Mouse (Mus musculus) heart, postnatal 0 days (tissue): ENCODE measurements around the gene Ninj1.

ENCODE experiments used
- CTCF ChIP-seq: IDR thresholded peaks from 2 replicates; pipeline ENCODE4 v1.5.1; 2016; ENCODE audit warnings: antibody characterized with exemption, control low read depth, low read depth
- EP300 ChIP-seq: IDR thresholded peaks from 2 replicates; pipeline ENCODE4 v1.6.1; 2016; ENCODE audit warnings: antibody characterized with exemption, low read depth

DNA sequence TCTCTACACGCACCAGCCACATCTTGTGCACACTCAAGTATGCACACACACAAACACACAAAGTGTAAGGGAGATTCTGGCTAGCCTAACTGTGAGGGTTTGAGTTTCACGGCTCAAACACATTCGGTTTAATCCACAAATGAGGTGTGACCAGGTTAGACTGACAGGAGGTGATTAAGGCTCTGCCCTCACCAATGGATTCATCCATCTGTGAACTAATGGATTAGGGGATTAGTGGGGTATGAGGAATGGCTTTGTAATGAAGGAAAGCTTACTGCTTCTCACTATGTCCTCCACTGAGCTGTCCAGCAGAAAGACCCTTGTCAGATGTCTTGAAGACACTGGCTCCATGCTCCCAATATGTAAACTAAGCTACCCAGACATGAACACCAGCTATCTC lies 31.4 kb downstream of the Ninj1 start:
- no peak for TF ChIP-seq CTCF
- no peak for TF ChIP-seq EP300
